Mouse (Mus musculus) kidney, postnatal 0 days (tissue): ENCODE results near the gene Map3k13. TPM values are rescaled to one million over a fixed set of nuclear protein-coding genes. Genes with fewer than 3 reads are reported as not detected.
A peak's percentile ranks its signal among the peaks of the same experiment; 100 is the strongest.
"Not testable (repeated sequence)": the region's sequence is repeated elsewhere in the genome, so short reads cannot be mapped to it uniquely, and the experiment has no call there.

Experiments
- ATAC-seq: fragments of 200-750 bp; cut with Nextera tagmentation; replicated peaks from 2 replicates; pipeline ENCODE4 v1.8.0; 2017; ENCODE audit warnings: low read depth, moderate number of reproducible peaks, moderate TSS enrichment, moderate library complexity; ENCODE audit not compliant: low FRiP score
- DNase-seq: peaks from one replicate; pipeline ENCODE4 v3.0.0-alpha.2; 2016; ENCODE audit warnings: low spot score
- H3K27ac ChIP-seq: fragments of 300-500 bp; sonication (generic); 2 replicates; pipeline ENCODE4 v1.5.1; 2014; ENCODE audit warnings: mild to moderate bottlenecking
- H3K27me3 ChIP-seq: fragments of 300-500 bp; sonication (generic); 2 replicates; pipeline ENCODE4 v1.6.1; 2014; ENCODE audit warnings: low read length, mixed read lengths; ENCODE audit not compliant: insufficient read depth
- H3K36me3 ChIP-seq: fragments of 300-500 bp; sonication (generic); 2 replicates; pipeline ENCODE4 v1.6.1; 2014; ENCODE audit warnings: low read length, mixed read lengths; ENCODE audit not compliant: insufficient read depth
- H3K4me1 ChIP-seq: fragments of 300-500 bp; sonication (generic); replicated peaks from 2 replicates; pipeline ENCODE4 v1.6.1; 2014; ENCODE audit warnings: antibody characterized with exemption, low read length, mixed read lengths; ENCODE audit not compliant: insufficient read depth
- H3K4me2 ChIP-seq: fragments of 300-500 bp; sonication (generic); 2 replicates; pipeline ENCODE4 v1.6.1; 2014; ENCODE audit warnings: mild to moderate bottlenecking, low read length, moderate library complexity, mixed read lengths
- H3K4me3 ChIP-seq: fragments of 300-500 bp; sonication (generic); replicated peaks from 2 replicates; pipeline ENCODE4 v1.5.1; 2014; ENCODE audit warnings: low read depth, low read length
- H3K9ac ChIP-seq: fragments of 300-500 bp; sonication (generic); 2 replicates; pipeline ENCODE4 v1.6.1; 2014; ENCODE audit warnings: low read depth, low read length
- H3K9me3 ChIP-seq: fragments of 300-500 bp; sonication (generic); replicated peaks from 2 replicates; pipeline ENCODE4 v1.6.1; 2016; ENCODE audit warnings: low read length, inconsistent platforms, mixed read lengths
- CTCF ChIP-seq: IDR thresholded peaks from 2 replicates; pipeline ENCODE4 v1.5.1; 2016; ENCODE audit warnings: antibody characterized with exemption, low read depth, mild to moderate bottlenecking, moderate library complexity
- WGBS: fragments of 180-500 bp; shearing (Covaris S2); extraction: QIAGEN DNeasy Blood & Tissue Kit; methylation state at CpG from one replicate; pipeline ENCODE4 v1.1.7; 2014; 5-methylcytosine and 5-hydroxymethylcytosine counted together
- polyA plus RNA-seq: library from polyadenylated mRNA; unstranded; fragments of >200 nt; fragmentation: Nextera tagmentation; extraction: Ambion mirVana; gene quantifications from 2 replicates; pipeline ENCODE4 v1.2.1, GENCODE M21; 2015

Map3k13 gene
- polyA plus RNA-seq, 1 experiment from 2014 or later: 0.53 TPM

DNA sequence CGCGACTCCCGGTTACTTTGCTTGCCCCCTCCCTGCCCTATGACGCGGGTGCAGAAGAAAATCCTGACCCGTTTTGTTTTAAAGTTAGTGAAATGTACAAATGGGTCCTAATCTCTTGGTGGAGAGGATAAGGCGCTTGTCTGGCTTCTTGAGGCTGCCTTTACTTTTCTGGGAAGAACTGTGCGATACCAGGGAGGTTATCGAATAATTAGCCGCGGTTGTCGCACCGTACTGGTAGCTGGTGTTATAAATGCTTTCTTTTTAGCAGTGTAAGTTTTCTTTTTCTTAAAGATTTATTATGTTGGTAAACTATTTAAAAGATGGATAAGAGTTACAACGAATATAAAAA is 525 bp downstream of the Map3k13 start:
- peak overlapping the region; percentile 63 for H3K9ac ChIP-seq
- no peaks in the 10 kb centered on the region for H3K9me3 ChIP-seq
- peak overlapping the region; percentile 66 for H3K4me3 ChIP-seq
- ATAC-seq (no peak), DNase-seq (peak; percentile 16)
- no peaks in the 10 kb centered on the region for H3K36me3 ChIP-seq
- H3K27ac ChIP-seq: peak overlapping the region; percentile 74
- H3K4me1 ChIP-seq: no peaks in the 10 kb centered on the region
- TF ChIP-seq CTCF: no peak
- no peaks in the 10 kb centered on the region for H3K27me3 ChIP-seq
- WGBS: 1% methylated on average over 14 of the region's 14 CpGs
- peak overlapping the region; percentile 75 for H3K4me2 ChIP-seq

DNA sequence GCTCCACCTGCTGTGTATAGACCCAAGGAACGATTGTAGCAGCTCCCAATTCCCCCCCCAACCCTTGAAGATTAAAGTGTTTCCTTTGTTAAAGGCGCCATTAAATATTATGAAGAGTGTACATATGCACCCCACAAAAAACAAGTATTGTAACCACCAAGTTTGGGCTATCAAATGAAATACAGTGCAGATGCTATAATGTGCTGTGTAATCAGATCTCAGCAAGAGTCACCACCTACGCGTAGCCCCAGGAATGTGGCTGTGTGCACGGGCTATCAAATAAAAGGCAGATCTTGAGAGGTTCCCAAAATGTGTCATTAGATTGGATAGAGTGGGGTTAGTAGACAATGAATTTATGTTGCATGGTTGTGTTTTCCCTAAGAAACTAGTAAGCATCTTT is 925 bp downstream of the Map3k13 start:
- Histone ChIP-seq H3K4me2 (peak overlapping the region; percentile 75), H3K27ac (no peak overlapping the region), H3K27me3 (no peaks in the 10 kb centered on the region), H3K4me1 (no peaks in the 10 kb centered on the region), H3K4me3 (peak overlapping the region; percentile 66), H3K9me3 (no peaks in the 10 kb centered on the region), H3K9ac (no peak overlapping the region), H3K36me3 (no peaks in the 10 kb centered on the region)
- 15% methylated on average over 5 of the region's 5 CpGs for WGBS
- ATAC-seq (no peak), DNase-seq (peak; percentile 31)
- no peak for TF ChIP-seq CTCF

DNA sequence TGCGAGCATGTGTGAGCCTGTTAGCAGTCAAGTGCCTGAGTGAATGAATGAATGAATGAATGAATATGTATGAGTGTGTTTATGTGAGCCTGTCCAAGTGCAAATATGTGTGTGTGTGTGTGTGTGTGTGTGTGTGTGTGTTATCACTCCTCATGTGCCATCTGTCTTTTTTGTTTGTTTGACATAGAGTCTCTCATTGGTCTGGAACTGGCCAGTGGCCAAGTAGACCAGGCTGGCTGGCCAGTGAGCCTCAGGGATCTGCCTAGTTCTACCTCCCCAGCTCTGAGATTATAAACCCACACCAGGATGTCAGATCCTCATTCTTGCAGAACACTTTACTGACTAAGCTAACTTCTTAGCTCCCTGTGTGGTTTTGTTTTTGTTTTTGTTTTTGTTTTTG is 10.1 kb downstream of the Map3k13 start:
- no peaks in the 10 kb centered on the region for H3K4me1 ChIP-seq
- H3K36me3 ChIP-seq: peaks cover 8% of the 10 kb centered on the region
- no peaks in the 10 kb centered on the region for H3K27me3 ChIP-seq
- H3K9ac ChIP-seq: no peak overlapping the region
- no peak overlapping the region for H3K4me3 ChIP-seq
- DNase-seq (no peak), ATAC-seq (no peak)
- no peak for TF ChIP-seq CTCF
- H3K4me2 ChIP-seq: no peak overlapping the region
- no peak overlapping the region for H3K27ac ChIP-seq
- 100% methylated on average over 1 of the region's 1 CpGs for WGBS
- no peaks in the 10 kb centered on the region for H3K9me3 ChIP-seq

DNA sequence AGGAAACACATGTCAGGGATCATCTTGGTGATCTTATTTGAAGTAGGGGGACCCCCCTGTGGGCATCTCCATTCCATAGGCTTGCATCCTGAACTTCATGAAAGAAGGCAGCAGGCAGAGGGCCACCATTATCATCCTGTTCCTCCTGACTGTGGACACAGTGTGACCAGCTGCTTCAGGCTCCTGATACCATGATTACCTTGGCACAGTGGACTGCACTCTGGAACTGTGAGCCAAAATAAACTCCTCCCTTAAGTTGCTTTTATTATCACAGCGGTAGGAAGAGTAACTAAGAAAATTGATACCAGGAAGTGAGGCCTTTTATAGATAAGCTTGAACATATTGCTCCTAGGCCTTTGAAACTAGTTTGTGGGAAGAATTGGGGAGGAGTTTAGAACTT is 12.7 kb downstream of the Map3k13 start:
- Histone ChIP-seq H3K36me3 (no peaks in the 10 kb centered on the region; the same call in 1 of the 2 replicates), H3K9ac (no peak overlapping the region), H3K27me3 (no peaks in the 10 kb centered on the region), H3K9me3 (no peaks in the 10 kb centered on the region), H3K4me1 (no peaks in the 10 kb centered on the region), H3K27ac (no peak overlapping the region), H3K4me2 (no peak overlapping the region), H3K4me3 (no peak overlapping the region)
- ATAC-seq (no peak), DNase-seq (no peak)
- TF ChIP-seq CTCF: no peak
- 70% methylated on average over 1 of the region's 1 CpGs for WGBS

DNA sequence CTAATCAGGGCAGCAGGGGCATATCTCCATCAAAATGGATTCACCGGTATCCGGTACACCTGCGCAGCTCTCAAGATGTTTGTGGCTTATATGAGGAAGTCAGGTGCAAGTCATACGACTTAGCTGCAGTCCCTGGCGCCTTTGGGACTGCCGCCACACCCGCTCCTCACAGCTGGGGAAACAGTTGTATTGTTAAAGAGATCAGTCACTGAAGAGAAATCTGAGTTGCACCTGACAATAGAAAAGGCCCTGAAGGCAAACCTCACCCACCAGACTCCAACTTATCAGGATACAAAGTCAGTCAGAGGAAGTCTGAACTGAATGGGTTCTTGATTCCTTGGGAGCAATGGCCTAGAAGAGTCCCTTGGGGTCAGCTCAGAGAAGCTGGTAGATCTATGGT is 13.6 kb downstream of the Map3k13 start:
- not testable (repeated sequence) for H3K27me3 ChIP-seq, H3K9ac ChIP-seq, DNase-seq, H3K9me3 ChIP-seq, H3K4me3 ChIP-seq, H3K27ac ChIP-seq, H3K4me1 ChIP-seq, ATAC-seq, H3K4me2 ChIP-seq, H3K36me3 ChIP-seq
- WGBS: 94% methylated on average over 7 of the region's 7 CpGs

DNA sequence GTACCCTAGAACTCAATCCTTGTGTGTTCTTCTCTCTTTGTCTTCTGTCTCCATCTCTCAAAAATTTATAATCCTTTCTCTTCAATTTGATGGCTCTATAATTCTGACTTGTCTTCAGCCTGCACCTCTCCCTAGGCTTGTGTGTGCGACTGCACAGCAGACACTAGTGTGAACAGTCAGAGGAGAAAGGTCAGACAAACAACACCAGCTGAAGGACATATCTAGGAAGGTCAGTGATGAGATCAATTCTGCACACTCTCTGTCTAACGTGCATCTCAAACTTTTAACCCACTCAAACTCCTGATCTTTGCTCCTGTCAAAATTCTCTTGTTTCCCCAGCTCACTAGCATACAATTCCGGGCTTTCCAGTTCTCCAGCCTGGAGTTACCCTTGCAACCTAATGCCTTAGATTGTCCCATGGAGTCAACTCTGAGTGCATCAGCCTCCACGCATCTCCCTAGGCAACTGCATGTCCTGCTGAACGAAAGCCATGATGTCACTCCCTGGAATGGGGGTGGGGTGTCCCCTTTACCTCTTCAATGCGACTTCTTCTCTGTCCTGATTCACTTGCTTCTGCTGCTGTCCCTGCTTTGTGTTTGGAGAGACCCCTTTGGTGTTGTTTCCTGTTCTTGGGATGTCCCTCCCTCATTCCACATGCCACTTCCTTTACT is 19.2 kb downstream of the Map3k13 start:
- H3K27ac ChIP-seq: no peak overlapping the region
- no peak overlapping the region for H3K9ac ChIP-seq
- 58% methylated on average over 6 of the region's 6 CpGs for WGBS
- H3K4me3 ChIP-seq: no peak overlapping the region
- no peak overlapping the region for H3K4me2 ChIP-seq
- H3K4me1 ChIP-seq: no peaks in the 10 kb centered on the region
- DNase-seq (no peak), ATAC-seq (no peak)
- no peaks in the 10 kb centered on the region for H3K36me3 ChIP-seq
- H3K9me3 ChIP-seq: no peaks in the 10 kb centered on the region
- no peak for TF ChIP-seq CTCF
- H3K27me3 ChIP-seq: no peaks in the 10 kb centered on the region
